Mouse (Mus musculus) embryonic fibroblast, embryonic 13.5 days (primary cell): ENCODE data around the gene Gltp. TPM values are rescaled to one million over a fixed set of nuclear protein-coding genes. Genes with fewer than 3 reads are reported as not detected.

ENCODE experiments used
- H3K27ac ChIP-seq: 2 replicates; pipeline ENCODE4 v1.5.1; 2012; ENCODE audit warnings: low read length, control low read depth, inconsistent platforms; ENCODE audit not compliant: insufficient read depth
- H3K4me1 ChIP-seq: 2 replicates; pipeline ENCODE4 v1.6.1; 2011; ENCODE audit warnings: low read length; ENCODE audit not compliant: control insufficient read depth, insufficient read depth
- H3K4me3 ChIP-seq: 2 replicates; pipeline ENCODE4 v1.5.1; 2011; ENCODE audit warnings: mild to moderate bottlenecking, control low read depth, low read length; ENCODE audit not compliant: insufficient read depth
- CTCF ChIP-seq: IDR thresholded peaks from 2 replicates; pipeline ENCODE4 v1.5.1; 2011; ENCODE audit warnings: mild to moderate bottlenecking, control low read depth, low read length, moderate library complexity, borderline replicate concordance; ENCODE audit not compliant: insufficient read depth
- POLR2A ChIP-seq: IDR thresholded peaks from 2 replicates; pipeline ENCODE4 v1.6.1; 2011; ENCODE audit warnings: low read depth, mild to moderate bottlenecking, control low read depth, low read length, moderate library complexity
- polyA plus RNA-seq: library from polyadenylated mRNA; stranded (reverse); fragments of >200 nt; gene quantifications from 2 replicates; pipeline ENCODE4 v1.2.4, GENCODE M21; 2011; ENCODE audit warnings: low read depth; ENCODE audit not compliant: missing spikeins, insufficient read length

Gltp gene
- polyA plus RNA-seq, 1 experiment = 46.6 TPM

DNA sequence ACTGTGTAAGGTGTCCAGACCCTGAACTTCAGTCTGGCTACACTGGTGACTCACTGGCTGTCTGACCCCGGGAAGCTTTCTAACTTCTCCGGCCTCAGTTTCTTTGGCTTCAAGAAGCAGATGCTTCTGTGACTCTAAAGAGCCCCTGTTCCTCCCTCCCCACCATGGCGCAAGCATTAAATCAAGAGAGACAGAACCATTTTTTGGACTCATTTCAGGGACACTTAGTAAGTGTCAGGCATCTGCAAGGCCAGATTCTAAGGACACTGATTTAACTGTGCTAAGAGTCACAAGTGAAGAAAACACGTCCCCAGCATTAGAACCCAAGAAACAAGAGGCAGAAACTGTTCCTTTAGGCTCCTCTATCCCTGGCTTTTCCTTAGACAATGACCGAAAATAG, 4.8 kb downstream of the Gltp start:
- no peak overlapping the region for H3K4me3 ChIP-seq
- H3K27ac ChIP-seq = no peak overlapping the region
- peaks cover 8% of the 10 kb centered on the region; the same call in 1 of the 2 replicates for H3K4me1 ChIP-seq
- TF ChIP-seq POLR2A (no peak), CTCF (no peak)

DNA sequence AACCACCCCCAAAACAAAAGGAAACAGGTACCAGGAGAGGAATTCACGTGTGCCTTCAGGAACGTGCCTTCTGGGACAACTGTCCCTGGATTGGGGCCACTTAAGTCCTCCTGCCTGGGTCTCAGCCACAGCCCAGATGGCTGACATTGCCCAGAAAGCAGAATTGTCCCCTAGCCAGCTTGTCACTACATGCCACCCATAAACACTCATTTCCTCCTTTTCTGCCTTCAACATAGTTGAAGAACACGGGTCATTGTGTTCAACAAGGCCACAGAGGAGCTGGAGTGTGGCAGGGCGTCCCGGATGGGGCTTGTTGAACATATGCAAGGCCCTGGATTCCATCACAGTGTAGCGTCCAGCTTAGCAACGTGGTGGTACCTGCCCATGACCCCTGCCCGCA, 9.1 kb downstream of the Gltp start:
- peaks cover 8% of the 10 kb centered on the region; the same call in 1 of the 2 replicates for H3K4me1 ChIP-seq
- H3K27ac ChIP-seq = no peak overlapping the region
- no peak overlapping the region for H3K4me3 ChIP-seq
- TF ChIP-seq CTCF (no peak), POLR2A (no peak)

DNA sequence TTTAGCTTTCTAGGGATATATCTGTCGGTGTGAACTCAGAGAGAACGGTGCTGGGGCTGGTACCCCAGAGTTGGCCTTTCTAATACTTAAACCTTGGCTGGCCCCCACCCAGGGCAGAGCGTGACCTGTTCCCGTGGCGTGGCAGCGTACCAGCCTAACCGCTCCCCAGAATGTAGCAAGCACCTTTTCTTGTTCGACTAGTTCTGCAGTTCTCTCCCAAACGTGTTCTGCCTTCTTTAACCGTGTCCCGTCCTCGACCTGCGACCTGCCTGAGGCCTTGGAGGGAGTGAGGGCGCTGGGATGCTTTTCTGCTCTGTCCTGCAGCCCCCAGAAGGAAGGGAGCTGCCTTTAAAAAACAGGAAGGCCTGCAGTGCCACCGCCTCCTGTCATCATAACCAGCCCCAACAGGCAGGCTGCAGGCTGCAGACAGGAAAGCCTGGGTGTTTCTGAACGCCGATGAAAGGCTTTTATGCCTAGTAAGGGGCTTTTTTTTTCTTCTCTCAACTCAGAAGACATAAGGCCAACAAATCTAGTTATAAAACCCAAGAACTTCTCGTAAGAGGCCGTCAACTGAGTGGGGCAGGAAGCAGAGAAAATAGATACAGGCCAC, 10.0 kb downstream of the Gltp start:
- Histone ChIP-seq H3K4me3 (no peak overlapping the region), H3K27ac (no peak overlapping the region), H3K4me1 (peaks cover 8% of the 10 kb centered on the region; the same call in 1 of the 2 replicates)
- TF ChIP-seq POLR2A (no peak), CTCF (no peak)

DNA sequence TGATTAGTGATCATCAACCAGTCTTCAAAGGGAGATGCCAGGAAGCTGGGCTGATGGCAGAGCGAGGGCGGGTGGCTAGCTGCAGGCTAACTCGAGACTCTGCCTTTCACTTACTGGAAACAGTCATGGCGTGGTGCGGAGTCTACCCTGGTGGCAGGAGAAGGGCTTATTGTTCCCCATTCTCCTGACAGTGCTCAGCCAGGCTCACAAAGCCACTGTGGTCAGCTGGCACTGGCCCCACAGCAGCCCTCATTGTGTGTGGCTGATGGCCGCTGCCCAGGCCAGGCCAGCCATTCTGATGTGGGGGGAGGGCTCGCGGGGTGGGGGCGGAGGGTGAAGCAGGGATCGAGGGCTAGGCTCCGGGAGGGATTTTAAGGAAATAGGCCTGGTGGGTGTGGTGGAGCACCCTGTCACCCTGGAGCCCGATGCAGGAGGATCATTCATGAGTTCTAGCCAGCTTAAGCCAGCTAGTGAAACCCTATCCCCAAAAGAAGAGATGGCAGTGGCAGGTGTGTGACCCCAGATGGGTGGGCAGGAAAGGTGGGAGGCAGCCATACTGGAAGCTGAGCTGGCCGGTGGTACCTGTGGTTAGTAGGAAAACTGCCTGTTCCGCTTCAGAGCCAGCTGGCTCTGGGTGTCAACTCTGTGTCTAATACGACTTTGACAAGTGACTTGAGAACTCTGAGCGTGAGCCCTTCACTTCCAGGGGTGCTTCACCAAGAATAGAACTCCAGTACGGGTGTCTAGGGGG, 10.8 kb downstream of the Gltp start:
- Histone ChIP-seq H3K4me1 (peaks cover 8% of the 10 kb centered on the region; the same call in 1 of the 2 replicates), H3K27ac (no peak overlapping the region), H3K4me3 (no peak overlapping the region)
- no peak for TF ChIP-seq CTCF
- no peak for TF ChIP-seq POLR2A

DNA sequence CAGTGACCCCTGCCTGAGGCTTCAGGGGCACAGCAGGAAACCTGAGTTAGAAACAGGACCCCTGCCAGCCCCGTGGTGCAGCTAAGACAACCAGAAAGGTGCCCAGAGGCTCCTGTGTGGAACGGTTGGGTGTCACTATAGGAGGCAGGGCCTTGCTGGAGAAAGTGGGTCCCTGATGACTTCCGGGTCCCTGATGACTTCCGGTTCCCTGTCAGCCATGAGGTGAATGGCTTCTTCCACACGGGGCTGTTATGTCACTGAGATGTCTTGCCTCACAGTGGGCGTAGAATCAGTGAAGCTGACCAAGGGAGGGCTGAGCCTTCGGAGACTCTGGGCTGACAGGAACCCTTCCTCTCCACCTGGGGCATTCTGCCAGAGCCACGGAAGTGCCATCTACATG, 16.2 kb downstream of the Gltp start:
- H3K27ac ChIP-seq = no peak overlapping the region
- H3K4me1 ChIP-seq = no peaks in the 10 kb centered on the region
- no peak for TF ChIP-seq POLR2A
- no peak for TF ChIP-seq CTCF
- no peak overlapping the region for H3K4me3 ChIP-seq

DNA sequence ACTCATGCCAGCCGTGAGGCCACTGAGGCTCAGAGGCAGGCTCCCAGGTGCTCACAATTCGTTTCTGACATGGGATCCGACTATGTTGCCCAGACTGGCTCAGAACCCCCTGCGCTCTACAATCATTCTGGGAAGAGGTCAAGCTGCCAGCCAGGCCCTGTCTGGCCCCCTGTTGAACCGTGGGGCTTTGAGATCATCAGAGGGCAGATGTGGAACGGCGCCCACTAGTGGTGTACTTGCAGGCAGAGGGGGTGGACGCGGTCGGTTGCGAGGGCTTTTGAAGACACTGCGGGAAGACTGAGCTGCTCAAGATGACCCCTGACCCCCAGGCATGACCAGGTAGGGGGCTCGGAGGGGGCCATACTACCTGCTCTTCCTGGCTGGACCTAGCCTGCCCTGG, 17.7 kb downstream of the Gltp start:
- no peak overlapping the region for H3K4me3 ChIP-seq
- H3K27ac ChIP-seq = no peak overlapping the region
- no peaks in the 10 kb centered on the region for H3K4me1 ChIP-seq
- TF ChIP-seq CTCF (no peak), POLR2A (no peak)

DNA sequence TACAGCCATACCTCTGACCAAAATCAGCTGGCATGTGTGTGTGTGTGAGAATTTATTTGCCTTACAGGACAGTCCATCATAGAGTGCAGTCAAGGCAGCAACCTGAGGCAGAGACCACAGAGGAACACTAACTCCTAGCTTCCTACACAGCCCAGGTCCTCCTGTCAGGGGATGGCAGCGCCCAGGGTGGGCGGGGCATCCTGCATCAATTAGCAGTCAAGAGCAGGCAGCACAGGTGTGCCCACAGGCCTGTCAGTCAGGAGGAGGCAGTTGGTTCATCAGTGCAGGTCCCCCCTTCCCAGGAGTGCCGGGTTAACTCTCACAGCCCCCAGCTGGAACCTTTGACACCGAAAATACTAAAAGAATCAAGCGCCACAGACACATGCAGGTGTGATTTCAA, 21.8 kb downstream of the Gltp start:
- H3K27ac ChIP-seq = no peak overlapping the region
- TF ChIP-seq CTCF (no peak), POLR2A (no peak)

DNA sequence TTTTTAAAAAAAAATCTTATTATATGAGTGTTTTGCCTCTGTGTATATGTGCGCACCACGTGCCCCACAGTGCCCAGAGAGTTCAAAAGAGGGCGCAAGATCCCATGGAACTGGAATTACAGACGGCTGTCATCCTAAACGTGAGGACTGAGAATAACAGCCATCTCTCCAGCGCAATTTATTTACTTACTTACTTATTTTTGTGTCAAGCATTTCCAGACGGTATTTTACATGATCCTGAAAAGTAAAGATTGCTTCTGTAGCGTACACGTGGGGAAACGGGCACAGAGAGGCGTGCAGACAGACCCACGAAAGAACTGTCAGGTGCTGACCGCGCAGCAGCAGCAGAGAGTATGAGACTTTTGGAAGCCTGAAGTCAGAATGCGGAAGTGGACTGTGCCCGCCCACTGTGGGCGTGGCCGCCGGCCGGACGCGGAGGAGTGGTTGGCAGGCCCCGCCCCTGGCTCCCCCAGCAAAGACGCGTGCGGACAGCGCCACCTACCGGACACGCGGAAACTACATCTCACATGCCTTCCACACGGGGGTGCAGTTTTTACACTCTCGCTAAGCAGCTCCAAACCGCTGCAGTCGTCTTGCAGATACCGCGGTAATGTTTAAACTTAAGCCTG, 23.4 kb downstream of the Gltp start:
- peak overlapping the region; percentile 9; the same call in 1 of the 2 replicates for H3K27ac ChIP-seq

More for the DNA sequence above, 21.8 kb downstream of the Gltp start:
- no peak overlapping the region for H3K4me3 ChIP-seq
- no peaks in the 10 kb centered on the region for H3K4me1 ChIP-seq

DNA sequence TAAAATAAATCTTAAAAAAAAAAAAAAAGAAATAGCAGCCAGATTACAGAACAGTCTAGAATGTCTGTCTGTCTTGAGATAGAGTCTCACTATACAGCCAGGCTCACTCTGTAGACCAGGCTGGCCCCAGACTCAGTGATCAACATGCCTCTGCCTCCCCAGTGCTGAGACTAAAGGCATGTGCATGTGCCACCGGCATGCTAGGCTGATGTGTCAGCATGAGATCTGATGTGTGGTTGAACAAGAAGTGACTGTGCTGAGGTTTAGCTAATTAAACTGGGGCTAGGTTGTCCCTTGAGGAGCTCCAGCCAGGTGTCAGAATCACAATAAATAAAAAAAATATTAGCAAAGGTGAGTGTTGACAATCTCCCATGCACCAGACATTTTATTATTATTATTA, 24.1 kb downstream of the Gltp start:
- TF ChIP-seq POLR2A (no peak), CTCF (no peak)
- Histone ChIP-seq H3K4me1 (no peaks in the 10 kb centered on the region), H3K27ac (no peak overlapping the region), H3K4me3 (no peak overlapping the region)

More for the DNA sequence above, 23.4 kb downstream of the Gltp start:
- Histone ChIP-seq H3K4me1 (no peaks in the 10 kb centered on the region), H3K4me3 (0 out of 2 replicates have a peak overlapping the region, but pooled peaks have one; percentile 7)
- TF ChIP-seq POLR2A = peak; percentile 92
- TF ChIP-seq CTCF = peak; percentile 100

DNA sequence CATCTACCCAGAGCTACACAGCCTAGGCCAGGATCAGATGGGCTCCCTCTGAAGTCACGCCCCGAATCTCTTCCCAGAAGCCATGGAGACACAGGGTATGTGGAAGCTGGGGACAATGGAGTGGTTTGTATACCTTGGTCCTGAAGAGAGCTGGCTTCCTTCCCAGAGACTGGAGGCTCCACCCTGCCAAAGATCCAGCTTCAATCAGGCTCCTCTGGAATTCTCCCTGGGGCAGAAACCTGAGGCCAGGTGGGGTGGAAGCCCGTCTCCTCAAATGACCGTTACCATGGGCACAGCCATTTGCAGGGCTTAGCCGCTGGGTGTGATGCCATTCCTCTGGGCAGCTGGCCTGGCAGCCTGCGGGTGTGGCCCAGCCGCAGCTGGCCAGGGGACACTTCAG, 26.0 kb downstream of the Gltp start:
- H3K4me3 ChIP-seq = no peak overlapping the region
- TF ChIP-seq POLR2A (no peak), CTCF (no peak)
- H3K27ac ChIP-seq = no peak overlapping the region
- no peaks in the 10 kb centered on the region for H3K4me1 ChIP-seq
